Mouse (Mus musculus): Measurements from ENCODE around the gene Flvcr1. TPM values are rescaled to one million over a fixed set of nuclear protein-coding genes. Genes with fewer than 3 reads are reported as not detected.

Flvcr1 gene
- 15.6 and 26.4 TPM in 2 replicates for polyA plus RNA-seq (2012; rRNA removed)

GRCm38 (mm10) chr1:191026021-191026713, at the start of gene Flvcr1:
TSS of gene Flvcr1 (minus strand) at chr1:191026158.
- Histone ChIP-seq H3K4me1 (ENCODE audit: control insufficient read depth, insufficient read depth, insufficient read length) (peaks cover 6% of the 10 kb centered on the region), H3K36me3 (ENCODE audit: control insufficient read depth, insufficient read depth, low read length) (no peaks in the 10 kb centered on the region), H3K27ac (ENCODE audit: insufficient read depth, low read length) (peak within 1 kb of the TSS; percentile 75), H3K27me3 (ENCODE audit: control insufficient read depth, insufficient read depth, low read length) (no peaks in the 10 kb centered on the region), H3K4me3 (ENCODE audit: extremely low read depth, insufficient read depth, insufficient read length) (peak within 1 kb of the TSS; percentile 57)
- WGBS, result under 1% methylated on average over 50 of the region's 50 CpGs
- TF ChIP-seq CTCF (IDR thresholded peaks at IDR 0.05; ENCODE audit: extremely low read depth, insufficient read depth, insufficient read length, insufficient replicate concordance) (no peak), POLR2A (IDR thresholded peaks at IDR 0.05; ENCODE audit: low read depth, low read length) (peak; percentile 78)
- peak; percentile 97 to 98 for DNase-seq (ENCODE audit: low read depth in 1 of 2, low spot score in 2 of 2)

GRCm38 (mm10) chr1:191075199-191075883, 49.4 kb upstream of the Flvcr1 start:
- Histone ChIP-seq H3K4me1 (ENCODE audit: control insufficient read depth, insufficient read depth, insufficient read length) (peaks cover 14% of the 10 kb centered on the region; the same call in 1 of the 2 replicates), H3K27ac (ENCODE audit: insufficient read depth, low read length) (peak overlapping the region; percentile 26; the same call in 1 of the 2 replicates), H3K27me3 (ENCODE audit: control insufficient read depth, insufficient read depth, low read length) (no peaks in the 10 kb centered on the region), H3K4me3 (ENCODE audit: extremely low read depth, insufficient read depth, insufficient read length) (no peak overlapping the region), H3K36me3 (ENCODE audit: control insufficient read depth, insufficient read depth, low read length) (0 out of 2 replicates have a peak, but pooled peaks cover under 1% of the 10 kb centered on the region)
- DNase-seq (ENCODE audit: low read depth in 1 of 2, low spot score in 2 of 2), result no peak
- TF ChIP-seq POLR2A (IDR thresholded peaks at IDR 0.05; ENCODE audit: low read depth, low read length) (no peak), CTCF (IDR thresholded peaks at IDR 0.05; ENCODE audit: extremely low read depth, insufficient read depth, insufficient read length, insufficient replicate concordance) (peak; percentile 44; the same call in 1 of the 2 replicates)
- 62% methylated on average over 10 of the region's 10 CpGs for WGBS

- DNase-seq (ENCODE audit: low read depth in 1 of 2, low spot score in 2 of 2), result no peak
- Histone ChIP-seq H3K4me3 (ENCODE audit: extremely low read depth, insufficient read depth, insufficient read length) (no peak overlapping the region), H3K27ac (ENCODE audit: insufficient read depth, low read length) (peak overlapping the region; percentile 48), H3K27me3 (ENCODE audit: control insufficient read depth, insufficient read depth, low read length) (no peaks in the 10 kb centered on the region), H3K4me1 (ENCODE audit: control insufficient read depth, insufficient read depth, insufficient read length) (peaks cover 14% of the 10 kb centered on the region; the same call in 1 of the 2 replicates), H3K36me3 (ENCODE audit: control insufficient read depth, insufficient read depth, low read length) (no peaks in the 10 kb centered on the region)
- WGBS, result 76% methylated on average over 4 of the region's 4 CpGs
- TF ChIP-seq POLR2A (IDR thresholded peaks at IDR 0.05; ENCODE audit: low read depth, low read length), result no peak
- no peak for TF ChIP-seq CTCF (IDR thresholded peaks at IDR 0.05; ENCODE audit: extremely low read depth, insufficient read depth, insufficient read length, insufficient replicate concordance)
Observed at GRCm38 (mm10) chr1:191073486-191073885, 47.5 kb upstream of the Flvcr1 start.

GRCm38 (mm10) chr1:191073001-191073400, 47.0 kb upstream of the Flvcr1 start:
- no peaks in the 10 kb centered on the region for H3K27me3 ChIP-seq (ENCODE audit: control insufficient read depth, insufficient read depth, low read length)
- H3K4me3 ChIP-seq (ENCODE audit: extremely low read depth, insufficient read depth, insufficient read length), result no peak overlapping the region
- WGBS, result 35% methylated on average over 6 of the region's 6 CpGs
- no peak for TF ChIP-seq POLR2A (IDR thresholded peaks at IDR 0.05; ENCODE audit: low read depth, low read length)
- TF ChIP-seq CTCF (IDR thresholded peaks at IDR 0.05; ENCODE audit: extremely low read depth, insufficient read depth, insufficient read length, insufficient replicate concordance), result no peak
- H3K36me3 ChIP-seq (ENCODE audit: control insufficient read depth, insufficient read depth, low read length), result no peaks in the 10 kb centered on the region
- peak; percentile 34 to 63 for DNase-seq (ENCODE audit: low read depth in 1 of 2, low spot score in 2 of 2)
- peaks cover 14% of the 10 kb centered on the region; the same call in 1 of the 2 replicates for H3K4me1 ChIP-seq (ENCODE audit: control insufficient read depth, insufficient read depth, insufficient read length)
- peak overlapping the region; percentile 83 for H3K27ac ChIP-seq (ENCODE audit: insufficient read depth, low read length)

GRCm38 (mm10) chr1:191072329-191072913, 46.5 kb upstream of the Flvcr1 start:
- 83% methylated on average over 16 of the region's 16 CpGs for WGBS
- no peak overlapping the region for H3K4me3 ChIP-seq (ENCODE audit: extremely low read depth, insufficient read depth, insufficient read length)
- H3K36me3 ChIP-seq (ENCODE audit: control insufficient read depth, insufficient read depth, low read length), result no peaks in the 10 kb centered on the region
- peaks cover 14% of the 10 kb centered on the region; the same call in 1 of the 2 replicates for H3K4me1 ChIP-seq (ENCODE audit: control insufficient read depth, insufficient read depth, insufficient read length)
- TF ChIP-seq POLR2A (IDR thresholded peaks at IDR 0.05; ENCODE audit: low read depth, low read length) (no peak), CTCF (IDR thresholded peaks at IDR 0.05; ENCODE audit: extremely low read depth, insufficient read depth, insufficient read length, insufficient replicate concordance) (no peak)
- no peak for DNase-seq (ENCODE audit: low read depth in 1 of 2, low spot score in 2 of 2)
- peak overlapping the region; percentile 83 for H3K27ac ChIP-seq (ENCODE audit: insufficient read depth, low read length)
- no peaks in the 10 kb centered on the region for H3K27me3 ChIP-seq (ENCODE audit: control insufficient read depth, insufficient read depth, low read length)

GRCm38 (mm10) chr1:191071613-191072012, 45.7 kb upstream of the Flvcr1 start:
- H3K36me3 ChIP-seq (ENCODE audit: control insufficient read depth, insufficient read depth, low read length), result no peaks in the 10 kb centered on the region
- peaks cover 14% of the 10 kb centered on the region; the same call in 1 of the 2 replicates for H3K4me1 ChIP-seq (ENCODE audit: control insufficient read depth, insufficient read depth, insufficient read length)
- no peak overlapping the region; the same call in 1 of the 2 replicates for H3K27ac ChIP-seq (ENCODE audit: insufficient read depth, low read length)
- DNase-seq (ENCODE audit: low read depth in 1 of 2, low spot score in 2 of 2), result no peak
- 84% methylated on average over 6 of the region's 6 CpGs for WGBS
- H3K27me3 ChIP-seq (ENCODE audit: control insufficient read depth, insufficient read depth, low read length), result no peaks in the 10 kb centered on the region
- H3K4me3 ChIP-seq (ENCODE audit: extremely low read depth, insufficient read depth, insufficient read length), result no peak overlapping the region
- TF ChIP-seq CTCF (IDR thresholded peaks at IDR 0.05; ENCODE audit: extremely low read depth, insufficient read depth, insufficient read length, insufficient replicate concordance), result no peak
- TF ChIP-seq POLR2A (IDR thresholded peaks at IDR 0.05; ENCODE audit: low read depth, low read length), result no peak
